Mouse (Mus musculus): ENCODE results near the gene Rabep2. TPM values are rescaled to one million over a fixed set of nuclear protein-coding genes. Genes with fewer than 3 reads are reported as not detected.

Rabep2 gene
- polyA plus RNA-seq (2012; ENCODE audit: low replicate concordance) = 58.1 and 79.3 TPM in 2 replicates

DNA sequence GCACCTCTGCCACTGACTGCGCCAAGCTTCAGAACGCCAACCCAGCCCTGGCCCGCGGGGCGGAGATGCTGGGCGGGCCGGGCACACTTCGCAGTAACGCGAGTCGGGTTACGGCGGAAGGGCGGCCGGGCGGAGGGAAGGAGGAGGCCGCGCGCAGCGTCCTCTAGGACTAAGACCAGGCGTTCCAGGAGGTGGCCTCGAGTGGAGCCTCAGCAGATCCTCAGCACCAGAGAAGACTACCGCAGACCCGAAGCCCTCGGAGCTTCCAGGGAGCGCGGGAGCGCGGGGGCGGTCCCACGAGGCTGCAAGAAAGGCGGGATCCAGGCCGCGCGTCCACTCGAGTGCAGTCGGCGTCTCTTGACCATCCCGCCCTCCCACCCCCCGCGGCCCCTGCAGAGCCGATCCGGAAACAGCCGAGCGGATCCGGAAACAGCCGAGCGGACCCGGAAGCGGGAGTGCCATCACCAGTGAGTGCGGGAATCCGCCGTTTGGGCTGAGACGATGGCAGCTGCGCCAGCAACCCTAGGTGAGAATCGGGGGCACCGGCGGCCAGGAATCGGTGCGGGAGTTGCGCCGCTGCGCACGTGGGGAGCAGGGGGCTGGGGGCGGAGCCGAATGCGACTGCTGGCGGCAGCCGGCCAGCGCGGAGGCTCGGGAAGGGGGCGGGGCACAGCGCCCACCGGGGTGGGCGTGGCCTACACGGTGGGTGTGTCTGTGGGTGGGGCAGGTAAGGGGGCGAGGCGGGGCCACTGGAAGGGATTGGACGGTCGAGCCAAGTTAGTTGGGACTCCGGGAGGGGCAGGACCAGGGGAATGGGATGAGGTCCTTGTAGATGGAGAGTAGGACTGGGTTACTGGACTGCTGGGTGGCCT is at the start of gene Rabep2:
Gene Rabep2, plus strand, starts transcription at position 129 of the 872 bp plus-strand sequence.

DNA sequence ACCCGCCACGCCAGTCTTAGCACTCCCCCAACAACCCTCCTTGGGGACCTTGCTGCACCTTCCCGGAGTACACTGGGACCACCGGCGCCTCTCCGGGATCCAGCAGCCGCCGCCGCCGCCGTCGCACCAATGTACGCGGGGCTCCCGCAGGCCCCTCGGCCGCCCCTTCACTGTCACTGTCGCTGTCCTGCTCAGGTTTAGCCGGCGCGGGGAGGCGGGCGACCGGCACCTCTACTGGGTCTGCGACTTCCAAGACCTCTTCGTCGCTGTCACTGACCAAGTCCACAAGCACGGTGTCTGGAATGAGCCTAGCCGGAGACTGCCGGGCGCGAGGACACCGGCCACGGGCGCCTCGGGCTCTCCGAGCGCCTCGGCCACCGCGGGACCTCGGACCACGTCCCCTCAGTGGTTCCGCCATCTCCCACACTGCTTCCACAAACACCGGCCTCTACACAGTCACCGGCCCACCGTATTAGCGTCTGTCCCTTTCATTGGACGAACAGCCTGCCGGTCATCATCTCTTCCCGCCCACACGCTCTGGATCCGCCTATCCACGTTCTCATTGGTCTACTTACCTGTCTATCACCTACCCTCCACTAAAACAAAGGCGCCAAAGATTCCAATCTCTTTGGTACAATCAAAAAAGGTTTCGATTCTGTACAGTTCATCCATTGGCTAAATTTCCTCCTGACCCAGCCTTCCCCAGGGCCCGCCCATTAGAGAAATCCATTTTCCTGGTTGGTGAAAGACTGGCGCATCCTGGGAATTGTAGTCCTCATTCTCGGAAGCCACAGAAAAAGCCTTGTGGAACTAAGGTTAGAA is 32.0 kb upstream of the Rabep2 start, which contains the start of gene Nfatc2ip:
Gene Nfatc2ip, minus strand, starts transcription at position 440 of the 822 bp plus-strand sequence.

DNA sequence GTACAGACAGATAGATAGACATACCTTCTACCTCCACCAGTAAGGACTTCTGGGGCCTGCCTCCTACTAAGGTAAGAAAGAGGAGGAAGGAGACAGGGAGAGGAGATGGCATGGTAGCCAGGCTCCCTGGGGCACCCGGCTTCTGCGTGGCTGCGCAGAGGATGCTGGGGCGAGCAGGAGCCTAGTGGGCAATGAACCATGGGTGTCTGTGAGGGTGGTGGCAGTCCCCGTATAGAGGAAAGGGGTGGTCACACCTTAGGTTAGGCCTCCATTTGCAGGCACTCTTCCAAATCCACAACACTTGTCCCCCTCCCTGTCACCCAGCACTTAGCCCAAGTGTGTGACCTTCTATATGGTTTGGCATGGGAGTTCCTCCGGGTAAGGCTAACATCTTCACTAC is 13.8 kb upstream of the Rabep2 start, which contains the start of gene Cd19:
Gene Cd19, minus strand, starts transcription at position 165 of the 400 bp plus-strand sequence.

DNA sequence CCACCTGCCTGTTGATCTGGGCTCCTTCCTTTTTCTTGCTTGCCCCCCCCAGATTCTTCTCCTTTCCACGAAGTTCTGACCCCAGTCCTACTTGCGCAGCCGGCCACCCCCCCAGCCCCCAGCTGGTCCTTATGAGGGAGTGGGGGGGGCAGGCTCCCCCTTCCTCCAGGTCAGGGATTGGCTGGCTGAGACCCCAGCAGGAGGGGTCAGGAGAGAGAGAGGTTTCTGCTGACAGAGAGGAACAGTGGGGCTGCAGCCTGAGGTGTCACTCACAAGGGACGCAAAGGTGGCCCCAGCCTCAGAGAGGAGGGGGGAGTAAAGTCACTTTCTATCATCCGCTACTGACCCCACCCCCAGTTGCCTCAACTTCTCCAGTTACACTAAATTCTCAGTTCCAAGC is 34.4 kb downstream of the Rabep2 start, which contains the start of gene Atp2a1:
Gene Atp2a1, minus strand, starts transcription at position 105 of the 400 bp plus-strand sequence.

DNA sequence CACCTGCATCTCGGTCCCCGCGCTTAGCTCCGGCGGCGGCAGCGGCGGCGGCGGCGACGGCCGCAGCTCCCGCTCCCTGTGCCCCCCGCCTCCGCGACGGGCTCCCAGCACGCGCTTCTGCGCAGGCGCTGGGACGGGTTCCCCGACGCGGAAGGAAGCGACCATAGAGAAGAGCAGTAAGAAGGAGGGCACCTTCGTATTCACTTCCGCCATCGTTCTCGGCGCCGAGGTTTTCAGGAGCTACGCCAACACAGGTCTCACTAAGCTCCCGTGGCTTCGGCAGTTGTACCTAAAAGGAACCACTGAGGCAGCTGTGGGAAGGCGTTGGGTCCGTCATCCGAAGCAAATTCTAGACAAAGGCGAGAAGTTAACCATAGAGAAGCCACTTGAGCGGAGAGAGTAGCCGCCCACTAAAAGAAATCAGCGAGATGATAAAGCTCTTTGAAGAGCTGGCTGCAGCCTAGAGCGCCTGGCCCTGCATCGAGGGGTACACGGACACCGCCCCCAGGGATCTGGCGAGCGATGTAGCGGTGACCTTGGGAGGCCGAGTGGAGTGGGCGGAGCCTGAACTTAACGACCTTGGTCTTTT is 46.5 kb downstream of the Rabep2 start, which contains the start of gene Sh2b1:
Gene Sh2b1, minus strand, starts transcription at position 432 of the 589 bp plus-strand sequence.

DNA sequence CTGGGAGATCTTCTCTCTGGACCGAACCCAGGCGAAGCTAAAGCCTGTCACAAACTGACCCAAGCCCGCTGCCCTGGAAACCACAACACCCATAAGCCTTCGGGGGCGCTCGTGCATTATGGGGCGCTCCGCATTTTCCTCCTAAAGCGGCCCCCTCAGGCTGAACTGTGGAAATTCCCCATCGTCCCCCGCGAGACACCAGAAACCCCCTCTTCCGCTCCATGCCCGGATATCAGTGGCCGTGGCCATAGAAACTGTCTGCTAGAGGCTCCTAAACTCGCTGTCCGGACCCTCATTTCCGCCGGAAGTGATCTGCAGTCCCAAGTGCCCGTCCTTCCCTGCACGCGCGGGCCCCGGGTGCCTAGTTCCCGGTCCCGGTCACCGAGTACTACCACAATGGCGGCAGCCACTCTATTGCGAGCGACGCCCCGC is 58.5 kb downstream of the Rabep2 start, which contains the start of gene Tufm:
Gene Tufm, plus strand, starts transcription at position 310 of the 432 bp plus-strand sequence.

Other genes with a start within 250 kb of the Rabep2 start
- 124 and 231 TPM in 2 replicates for gene Xpo6, start 228.3 kb upstream of the Rabep2 start, polyA plus RNA-seq (2012; ENCODE audit: low replicate concordance)
- 51.0 and 58.3 TPM in 2 replicates for gene Sbk1, start 156.1 kb upstream of the Rabep2 start, polyA plus RNA-seq (2012; ENCODE audit: low replicate concordance)
- 15.7 and 32.8 TPM in 2 replicates for gene Lat, start 59.2 kb upstream of the Rabep2 start, polyA plus RNA-seq (2012; ENCODE audit: low replicate concordance)
- 107 and 109 TPM in 2 replicates for gene Spns1, start 51.3 kb upstream of the Rabep2 start, polyA plus RNA-seq (2012; ENCODE audit: low replicate concordance)
- gene Nfatc2ip, start 32.0 kb upstream of the Rabep2 start, polyA plus RNA-seq (2012; ENCODE audit: low replicate concordance) = 5.5 and 6.0 TPM in 2 replicates
- gene Cd19, start 13.9 kb upstream of the Rabep2 start, polyA plus RNA-seq (2012; ENCODE audit: low replicate concordance) = 15.0 and 38.2 TPM in 2 replicates
- gene Atp2a1, start 34.3 kb downstream of the Rabep2 start, polyA plus RNA-seq (2012; ENCODE audit: low replicate concordance) = 0.27 and 0.34 TPM in 2 replicates
- 56.4 and 77.6 TPM in 2 replicates for gene Sh2b1, start 46.7 kb downstream of the Rabep2 start, polyA plus RNA-seq (2012; ENCODE audit: low replicate concordance)
- gene Tufm, start 58.6 kb downstream of the Rabep2 start, polyA plus RNA-seq (2012; ENCODE audit: low replicate concordance) = 19.5 and 71.4 TPM in 2 replicates
- gene Atxn2l, start 74.7 kb downstream of the Rabep2 start, polyA plus RNA-seq (2012; ENCODE audit: low replicate concordance) = 1,237 and 1,711 TPM in 2 replicates
- 46.8 and 71.7 TPM in 2 replicates for gene Eif3c, start 137.7 kb downstream of the Rabep2 start, polyA plus RNA-seq (2012; ENCODE audit: low replicate concordance)
- gene Apobr, start 156.2 kb downstream of the Rabep2 start, polyA plus RNA-seq (2012; ENCODE audit: low replicate concordance) = 13.9 and 17.3 TPM in 2 replicates
- gene Cln3, start 157.1 kb downstream of the Rabep2 start, polyA plus RNA-seq (2012; ENCODE audit: low replicate concordance) = 6.0 and 18.7 TPM in 2 replicates
- 0.47 and 2.1 TPM in 2 replicates for gene Il27, start 166.2 kb downstream of the Rabep2 start, polyA plus RNA-seq (2012; ENCODE audit: low replicate concordance)
- gene Nupr1, start 202.1 kb downstream of the Rabep2 start, polyA plus RNA-seq (2012; ENCODE audit: low replicate concordance) = 5.4 and 6.2 TPM in 2 replicates
- gene Sgf29, start 220.6 kb downstream of the Rabep2 start, polyA plus RNA-seq (2012; ENCODE audit: low replicate concordance) = 23.6 and 70.5 TPM in 2 replicates
- 0.32 TPM in 1 of 2 replicates, not detected in the other for gene Sult1a1, start 247.7 kb downstream of the Rabep2 start, polyA plus RNA-seq (2012; ENCODE audit: low replicate concordance)